ENCODE assay signal across 31 mouse cellular contexts in genomic region chr15:26635591-26635990, GRCm38 (mm10).
"Had no signal": no experiment of that assay in that cellular context is flagged by ENCODE, and none has a peak within 500 bp of the region (broad histone marks: within the 10 kb centered on the region; RNA-seq: fewer than 3 reads in every experiment).

No protein-coding gene starts in this region.

- H3K4me2 ChIP-seq: limb, embryonic 12.5 days; limb, embryonic 13.5 days; limb, embryonic 15.5 days; liver, embryonic 11.5 days; liver, embryonic 12.5 days; liver, embryonic 13.5 days; liver, embryonic 15.5 days; lung, embryonic 14.5 days; lung, embryonic 15.5 days; midbrain, embryonic 12.5 days; midbrain, embryonic 13.5 days; midbrain, embryonic 15.5 days had no signal

- H3K4me3 ChIP-seq: left cerebral cortex, adult 2 months; limb, embryonic 10.5 days; limb, embryonic 12.5 days; limb, embryonic 13.5 days; limb, embryonic 15.5 days; liver, embryonic 12.5 days; liver, embryonic 13.5 days; liver, embryonic 15.5 days; lung, embryonic 15.5 days; megakaryocyte, embryonic 14.5 days; midbrain, embryonic 10.5 days; midbrain, embryonic 12.5 days; midbrain, embryonic 13.5 days; midbrain, embryonic 15.5 days; myocyte had no signal

- DNase-seq: left cerebral cortex, postnatal 4 days; liver; liver, embryonic 13.5 days; liver, postnatal 0 days; lung, adult 18-20 months; lung, adult 2 months; lung, embryonic 14.5 days; lung, postnatal 10 days; lung, postnatal 14 days; lung, postnatal 36 days; lung, postnatal 4 days; midbrain, embryonic 14.5 days had no signal

- H3K36me3 ChIP-seq: limb, embryonic 10.5 days; limb, embryonic 12.5 days; limb, embryonic 13.5 days; limb, embryonic 15.5 days; liver, embryonic 12.5 days; liver, embryonic 13.5 days; liver, embryonic 15.5 days; lung, embryonic 15.5 days; midbrain, embryonic 10.5 days; midbrain, embryonic 12.5 days; midbrain, embryonic 13.5 days; midbrain, embryonic 15.5 days had no signal

- H3K27me3 ChIP-seq: limb, embryonic 12.5 days; limb, embryonic 13.5 days; limb, embryonic 15.5 days; liver, embryonic 12.5 days; liver, embryonic 13.5 days; liver, embryonic 15.5 days; lung, embryonic 15.5 days; megakaryocyte, embryonic 14.5 days; midbrain, embryonic 12.5 days; midbrain, embryonic 13.5 days; midbrain, embryonic 15.5 days had no signal

- ATAC-seq: liver, embryonic 12.5 days; liver, postnatal 0 days; lung, postnatal 0 days; midbrain, embryonic 13.5 days; midbrain, embryonic 15.5 days; midbrain, embryonic 16.5 days had no signal

- H3K9ac ChIP-seq: limb, embryonic 12.5 days; limb, embryonic 13.5 days; limb, embryonic 15.5 days; liver, embryonic 12.5 days; liver, embryonic 13.5 days; liver, embryonic 14.5 days; liver, embryonic 15.5 days; liver, postnatal 0 days; lung, embryonic 14.5 days; lung, embryonic 15.5 days; midbrain, embryonic 12.5 days; midbrain, embryonic 13.5 days; midbrain, embryonic 15.5 days had no signal

- H3K27ac ChIP-seq: left cerebral cortex, adult 2 months; limb, embryonic 10.5 days; limb, embryonic 12.5 days; limb, embryonic 13.5 days; limb, embryonic 15.5 days; liver, embryonic 12.5 days; liver, embryonic 13.5 days; liver, embryonic 14.5 days; liver, embryonic 15.5 days; lung, embryonic 15.5 days; macrophage; midbrain, embryonic 10.5 days; midbrain, embryonic 12.5 days; midbrain, embryonic 13.5 days; midbrain, embryonic 15.5 days had no signal

- H3K9me3 ChIP-seq: limb, embryonic 10.5 days; limb, embryonic 12.5 days; limb, embryonic 13.5 days; limb, embryonic 15.5 days; liver, embryonic 12.5 days; liver, embryonic 13.5 days; liver, embryonic 15.5 days; lung, embryonic 15.5 days; megakaryocyte, embryonic 14.5 days; midbrain, embryonic 10.5 days; midbrain, embryonic 12.5 days; midbrain, embryonic 13.5 days; midbrain, embryonic 15.5 days had no signal

- H3K4me1 ChIP-seq: limb, embryonic 10.5 days; limb, embryonic 12.5 days; limb, embryonic 13.5 days; limb, embryonic 15.5 days; liver, embryonic 12.5 days; liver, embryonic 13.5 days; liver, embryonic 15.5 days; lung, embryonic 15.5 days; megakaryocyte, embryonic 14.5 days; midbrain, embryonic 10.5 days; midbrain, embryonic 12.5 days; midbrain, embryonic 13.5 days; midbrain, embryonic 15.5 days had no signal
